Mouse (Mus musculus): ENCODE measurements around the gene Lin28a. TPM values are rescaled to one million over a fixed set of nuclear protein-coding genes. Genes with fewer than 3 reads are reported as not detected.

Gene Lin28a
- polyA plus RNA-seq, 1 experiment, result not detected

- H3K4me1 ChIP-seq, result peaks cover 15% of the 10 kb centered on the region
- H3K27me3 ChIP-seq (replicated peaks), result peaks cover 49% of the 10 kb centered on the region
- H3K4me3 ChIP-seq (replicated peaks), result no peak overlapping the region
- no peaks in the 10 kb centered on the region for H3K9me3 ChIP-seq
- TF ChIP-seq GATA1 (IDR thresholded peaks at IDR 0.05; ENCODE audit: borderline replicate concordance, low read length), result no peak
- no peak for TF ChIP-seq FLI1 (IDR thresholded peaks at IDR 0.05; ENCODE audit: low read length)
- no peaks in the 10 kb centered on the region for H3K36me3 ChIP-seq (replicated peaks; ENCODE audit: low read length)
Observed at GRCm38 (mm10) chr4:134009709-134010108, 8.9 kb downstream of the Lin28a start.

GRCm38 (mm10) chr4:134006845-134007244 lies 11.8 kb downstream of the Lin28a start:
- H3K36me3 ChIP-seq (replicated peaks; ENCODE audit: low read length), result no peaks in the 10 kb centered on the region
- TF ChIP-seq GATA1 (IDR thresholded peaks at IDR 0.05; ENCODE audit: borderline replicate concordance, low read length) (no peak), FLI1 (IDR thresholded peaks at IDR 0.05; ENCODE audit: low read length) (no peak)
- H3K27me3 ChIP-seq (replicated peaks), result peaks cover 34% of the 10 kb centered on the region
- H3K4me3 ChIP-seq (replicated peaks), result no peak overlapping the region
- peaks cover 15% of the 10 kb centered on the region for H3K4me1 ChIP-seq
- no peaks in the 10 kb centered on the region for H3K9me3 ChIP-seq

DNA sequence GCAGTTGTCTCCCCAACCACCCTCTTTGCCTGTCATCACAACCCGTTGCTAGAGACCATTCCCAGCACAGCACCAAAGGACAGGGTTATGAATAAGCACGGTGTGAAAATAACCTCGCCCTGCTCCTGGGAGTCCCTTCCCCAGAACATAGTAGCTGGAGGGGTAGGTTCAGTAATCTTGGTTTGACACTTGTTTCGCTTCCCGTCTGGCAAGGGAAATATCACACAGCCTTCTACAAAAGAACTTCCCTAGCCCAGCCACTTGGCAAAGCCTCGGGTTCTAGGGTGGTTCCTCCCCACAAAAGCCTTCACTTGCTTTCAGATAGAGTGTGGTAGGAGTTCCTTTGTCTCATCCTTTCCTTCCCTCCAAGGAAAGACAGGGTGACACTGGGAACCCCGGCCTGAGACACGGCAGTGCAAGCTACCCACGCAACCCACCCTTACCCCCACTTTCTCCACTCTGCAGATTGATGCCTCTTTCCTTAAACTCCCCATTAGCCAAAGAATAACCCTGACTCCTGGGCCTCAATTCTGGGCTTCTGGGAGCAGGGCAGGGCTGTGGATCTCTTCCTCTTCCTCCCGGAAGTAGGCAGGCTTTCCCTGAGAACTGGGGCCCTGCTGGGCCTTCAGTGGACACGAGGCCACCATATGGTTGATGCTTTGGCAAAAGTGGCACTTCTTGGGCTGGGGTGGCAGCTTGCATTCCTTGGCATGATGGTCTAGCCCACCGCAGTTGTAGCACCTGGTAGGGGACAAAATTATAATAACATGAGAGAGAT lies 12.9 kb downstream of the Lin28a start:
- Histone ChIP-seq H3K36me3 (replicated peaks; ENCODE audit: low read length) (no peaks in the 10 kb centered on the region), H3K9me3 (no peaks in the 10 kb centered on the region), H3K4me1 (peaks cover 18% of the 10 kb centered on the region), H3K4me3 (replicated peaks) (no peak overlapping the region), H3K27me3 (replicated peaks) (peaks cover 24% of the 10 kb centered on the region)
- TF ChIP-seq GATA1 (IDR thresholded peaks at IDR 0.05; ENCODE audit: borderline replicate concordance, low read length) (no peak), FLI1 (IDR thresholded peaks at IDR 0.05; ENCODE audit: low read length) (no peak)

- TF ChIP-seq FLI1 (IDR thresholded peaks at IDR 0.05; ENCODE audit: low read length) (no peak), GATA1 (IDR thresholded peaks at IDR 0.05; ENCODE audit: borderline replicate concordance, low read length) (no peak)
- H3K27me3 ChIP-seq (replicated peaks), result peaks cover 10% of the 10 kb centered on the region
- peaks cover 34% of the 10 kb centered on the region for H3K4me1 ChIP-seq
- peaks cover 5% of the 10 kb centered on the region for H3K36me3 ChIP-seq (replicated peaks; ENCODE audit: low read length)
- H3K9me3 ChIP-seq, result no peaks in the 10 kb centered on the region
- no peak overlapping the region for H3K4me3 ChIP-seq (replicated peaks)
Observed at GRCm38 (mm10) chr4:134002903-134003302, 15.7 kb downstream of the Lin28a start.

GRCm38 (mm10) chr4:134002246-134002645 lies 16.4 kb downstream of the Lin28a start:
- no peak overlapping the region for H3K4me3 ChIP-seq (replicated peaks)
- H3K4me1 ChIP-seq, result peaks cover 38% of the 10 kb centered on the region
- H3K27me3 ChIP-seq (replicated peaks), result peaks cover 6% of the 10 kb centered on the region
- no peak for TF ChIP-seq FLI1 (IDR thresholded peaks at IDR 0.05; ENCODE audit: low read length)
- no peak for TF ChIP-seq GATA1 (IDR thresholded peaks at IDR 0.05; ENCODE audit: borderline replicate concordance, low read length)
- peaks cover 9% of the 10 kb centered on the region for H3K36me3 ChIP-seq (replicated peaks; ENCODE audit: low read length)
- no peaks in the 10 kb centered on the region for H3K9me3 ChIP-seq

GRCm38 (mm10) chr4:134001710-134002109 lies 16.9 kb downstream of the Lin28a start:
- TF ChIP-seq FLI1 (IDR thresholded peaks at IDR 0.05; ENCODE audit: low read length), result no peak
- TF ChIP-seq GATA1 (IDR thresholded peaks at IDR 0.05; ENCODE audit: borderline replicate concordance, low read length), result no peak

DNA sequence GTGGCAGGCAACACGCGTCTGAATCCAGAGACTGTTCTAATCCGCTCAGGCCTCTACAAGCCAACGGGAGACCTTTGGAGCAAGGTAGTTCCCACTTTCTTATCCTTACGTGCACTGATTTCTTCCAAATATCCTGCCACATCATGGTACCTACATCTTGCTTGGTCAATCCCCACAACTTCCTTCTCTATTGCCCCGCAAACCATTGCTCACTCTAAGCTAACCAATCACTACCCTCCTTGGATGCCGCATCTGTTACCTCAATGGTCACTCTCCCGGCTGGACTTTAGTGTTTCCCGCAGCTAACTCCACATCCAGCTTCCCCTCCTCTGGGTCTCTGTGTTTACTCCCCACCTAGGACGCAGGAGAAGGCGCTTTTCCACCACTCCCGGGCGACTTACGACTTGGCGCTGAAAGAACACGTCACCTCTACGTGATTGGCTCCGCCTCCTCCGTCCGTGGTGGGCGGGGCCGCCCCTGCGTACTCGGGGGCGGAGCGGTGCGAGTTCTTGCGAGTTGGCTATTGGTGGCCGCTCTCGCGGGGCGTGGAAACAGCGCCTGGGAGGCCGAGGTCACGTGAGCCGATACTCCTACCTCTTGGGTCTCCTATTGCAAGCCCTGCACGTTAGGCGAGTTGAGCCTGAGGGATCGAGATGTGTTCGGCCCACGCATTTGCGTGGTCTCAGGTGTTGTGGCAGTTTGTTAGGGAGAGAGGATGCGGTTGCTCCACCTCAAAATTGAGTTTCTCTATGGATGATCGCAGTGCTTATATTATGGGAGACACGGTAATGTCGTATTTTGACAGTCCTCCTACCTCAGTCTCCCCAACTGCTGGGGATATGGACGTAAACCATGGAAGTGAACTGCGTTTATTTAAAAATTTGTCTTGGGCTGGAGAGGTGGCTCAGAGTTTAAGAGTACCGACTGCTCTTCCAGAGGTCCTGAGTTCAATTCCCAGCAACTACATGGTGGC lies 17.9 kb downstream of the Lin28a start, which contains the start of gene Dhdds:
Gene Dhdds (minus strand): TSS at position 453 of the 973 bp plus-strand sequence.
- TF ChIP-seq GATA1 (IDR thresholded peaks at IDR 0.05; ENCODE audit: borderline replicate concordance, low read length) (no peak), FLI1 (IDR thresholded peaks at IDR 0.05; ENCODE audit: low read length) (no peak)
- peaks cover 39% of the 10 kb centered on the region for H3K4me1 ChIP-seq
- peaks cover 6% of the 10 kb centered on the region for H3K27me3 ChIP-seq (replicated peaks)
- H3K4me3 ChIP-seq (replicated peaks), result peak within 1 kb of the TSS; percentile 98
- H3K36me3 ChIP-seq (replicated peaks; ENCODE audit: low read length), result peaks cover 22% of the 10 kb centered on the region
- no peaks in the 10 kb centered on the region for H3K9me3 ChIP-seq

More at GRCm38 (mm10) chr4:134001710-134002109, 16.9 kb downstream of the Lin28a start:
- H3K4me1 ChIP-seq, result peaks cover 43% of the 10 kb centered on the region
- H3K27me3 ChIP-seq (replicated peaks), result peaks cover 6% of the 10 kb centered on the region
- peaks cover 14% of the 10 kb centered on the region for H3K36me3 ChIP-seq (replicated peaks; ENCODE audit: low read length)
- no peak overlapping the region for H3K4me3 ChIP-seq (replicated peaks)
- no peaks in the 10 kb centered on the region for H3K9me3 ChIP-seq

DNA sequence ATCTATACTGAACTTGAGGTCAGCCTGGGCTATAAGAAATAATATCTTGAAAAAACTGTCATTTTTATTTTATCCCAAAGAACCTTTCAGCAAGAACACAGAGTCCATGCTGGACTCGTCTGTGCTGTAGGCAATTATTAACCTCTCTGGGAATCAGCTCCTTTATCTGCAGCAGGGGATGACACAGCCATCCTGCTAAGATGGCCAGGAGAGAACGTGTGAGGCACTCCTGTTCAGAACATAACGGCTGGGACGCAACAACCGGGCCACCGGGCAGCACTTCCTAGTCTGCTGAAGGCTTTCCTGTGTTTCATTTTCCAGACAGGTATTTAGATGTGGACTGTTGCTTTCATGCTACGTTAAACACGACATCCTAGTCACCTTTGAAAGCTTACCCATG lies 23.9 kb downstream of the Lin28a start:
- no peaks in the 10 kb centered on the region for H3K27me3 ChIP-seq (replicated peaks)
- H3K36me3 ChIP-seq (replicated peaks; ENCODE audit: low read length), result peaks cover 78% of the 10 kb centered on the region
- H3K9me3 ChIP-seq, result no peaks in the 10 kb centered on the region
- peaks cover 18% of the 10 kb centered on the region for H3K4me1 ChIP-seq
- TF ChIP-seq GATA1 (IDR thresholded peaks at IDR 0.05; ENCODE audit: borderline replicate concordance, low read length) (no peak), FLI1 (IDR thresholded peaks at IDR 0.05; ENCODE audit: low read length) (no peak)
- H3K4me3 ChIP-seq (replicated peaks), result no peak overlapping the region

GRCm38 (mm10) chr4:133991087-133991660 lies 27.5 kb downstream of the Lin28a start:
- no peaks in the 10 kb centered on the region for H3K4me1 ChIP-seq
- H3K27me3 ChIP-seq (replicated peaks), result no peaks in the 10 kb centered on the region
- H3K4me3 ChIP-seq (replicated peaks), result no peak overlapping the region
- no peaks in the 10 kb centered on the region for H3K9me3 ChIP-seq
- TF ChIP-seq GATA1 (IDR thresholded peaks at IDR 0.05; ENCODE audit: borderline replicate concordance, low read length) (no peak), FLI1 (IDR thresholded peaks at IDR 0.05; ENCODE audit: low read length) (no peak)
- peaks cover 86% of the 10 kb centered on the region for H3K36me3 ChIP-seq (replicated peaks; ENCODE audit: low read length)

Data from megakaryocyte, embryonic 14.5 days (primary cell).